Mouse (Mus musculus) erythroblast, embryonic 14.5 days (primary cell): ENCODE measurements around the gene Stoml3.

ENCODE experiments used
- GATA1 ChIP-seq: IDR thresholded peaks from 2 replicates; pipeline ENCODE4 v1.6.1; 2012; ENCODE audit warnings: low read length, inconsistent platforms, mixed read lengths
- TAL1 ChIP-seq: IDR thresholded peaks from 3 replicates; pipeline ENCODE4 v1.6.1; 2012; ENCODE audit warnings: low read length, inconsistent platforms, mixed read lengths

- TF ChIP-seq GATA1: no peak
- TF ChIP-seq TAL1: no peak
Measured at GRCm38 (mm10) chr3:53467356-53467755, 21.1 kb upstream of the Stoml3 start.
